In the genomic region with DNA sequence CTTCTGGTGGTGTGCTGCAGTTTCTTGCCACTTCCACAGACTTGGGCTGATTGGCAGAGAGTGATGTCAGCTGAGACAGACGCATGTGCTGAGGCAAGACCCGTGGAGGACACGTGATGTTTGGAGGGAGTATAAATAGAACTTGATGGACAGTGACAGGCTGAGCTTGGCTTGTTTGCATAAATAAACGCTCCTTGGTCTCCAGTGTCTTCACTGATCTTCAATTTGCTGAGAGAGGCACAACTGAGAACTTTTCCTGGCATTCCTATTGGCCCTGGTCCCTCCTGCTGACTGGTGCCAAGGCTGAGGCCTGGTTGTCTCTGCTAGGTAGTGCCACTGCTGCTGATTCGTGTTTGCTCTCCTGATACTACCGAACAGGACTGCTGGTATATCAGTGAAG, we compare ENCODE assay signal across 21 mouse cellular contexts.
A peak's percentile ranks its signal among the peaks of the same experiment; 100 is the strongest.
DNase-seq lines count a peak whose midpoint lies in the region; TF ChIP-seq lines count a peak whose summit lies in the region.
"Had no signal": no experiment of that assay in that cellular context is flagged by ENCODE, and none has a peak within 500 bp of the region (broad histone marks: within the 10 kb centered on the region; RNA-seq: fewer than 3 reads in every experiment).

No protein-coding gene starts in this region.

- no peak overlapping the region for H3ac ChIP-seq in myocyte (ENCODE audit: control insufficient read depth, insufficient read length)

- TF ChIP-seq POLR2A in myocyte (IDR thresholded peaks at IDR 0.05; ENCODE audit: insufficient read length, low read depth), result no peak

- H3K79me2 ChIP-seq in myocyte (ENCODE audit: control insufficient read depth, insufficient read depth), result no peaks in the 10 kb centered on the region

- no peak overlapping the region for H3K4me3 ChIP-seq in myocyte
- H3K4me3 ChIP-seq: embryonic facial prominence, embryonic 12.5 days; embryonic facial prominence, embryonic 15.5 days; heart, adult 2 months; hindbrain, embryonic 12.5 days; hindbrain, embryonic 15.5 days had no signal

- peak; percentile 2 for DNase-seq in gastrocnemius, adult 18-20 months (ENCODE audit: low spot score)
- no peak for DNase-seq in gastrocnemius, postnatal 36 days
- peak; percentile 13 for DNase-seq in kidney, adult 9 months
- DNase-seq in kidney, adult 18-20 months, result no peak
- DNase-seq in gastrocnemius, postnatal 10 days, result peak; percentile 11
- DNase-seq in cerebellum, postnatal 10 days, result no peak
- DNase-seq in right cerebral cortex, adult 2 months (ENCODE audit: low spot score in 2 of 2), result no peak
- DNase-seq: adrenal gland, adult 2 months; adrenal gland, postnatal 14 days; cerebellum, adult 11-12 months; cerebellum, adult 8-10 months; cerebellum, postnatal 14 days; forebrain, postnatal 0 days; heart, adult 2 months had no signal

- H3K27me3 ChIP-seq in myocyte (ENCODE audit: control insufficient read depth, insufficient read depth, insufficient read length), result no peaks in the 10 kb centered on the region
- H3K27me3 ChIP-seq: embryonic facial prominence, embryonic 12.5 days; embryonic facial prominence, embryonic 15.5 days; hindbrain, embryonic 12.5 days; hindbrain, embryonic 15.5 days had no signal

- no peaks in the 10 kb centered on the region for H3K36me3 ChIP-seq in myocyte (ENCODE audit: control insufficient read depth, insufficient read depth)
- H3K36me3 ChIP-seq: embryonic facial prominence, embryonic 12.5 days; embryonic facial prominence, embryonic 15.5 days; G1E; hindbrain, embryonic 12.5 days; hindbrain, embryonic 15.5 days had no signal

- no peak overlapping the region for H3K4me2 ChIP-seq in myocyte (ENCODE audit: low read depth)
- H3K4me2 ChIP-seq: embryonic facial prominence, embryonic 12.5 days; embryonic facial prominence, embryonic 15.5 days; heart, embryonic 11.5 days; hindbrain, embryonic 12.5 days; hindbrain, embryonic 15.5 days had no signal

- intact Hi-C loops in gastrocnemius, postnatal 36 days (cut with DNase I), result no loop called here

TF ChIP-seq in myocyte, 11 proteins besides CTCF, POLR2A, EP300 and RAD21:
- TF ChIP-seq POLR2AphosphoS2 (IDR thresholded peaks at IDR 0.05; ENCODE audit: insufficient read length, low read depth), result no peak
- TF ChIP-seq MYOG (IDR thresholded peaks at IDR 0.05; ENCODE audit: control insufficient read depth in 1 of 3, insufficient read depth in 1 of 3, insufficient read length in 2 of 3, low read depth in 2 of 3), result no peak
- TF ChIP-seq TCF3 (IDR thresholded peaks at IDR 0.05; ENCODE audit: insufficient read length, low read depth), result no peak
- peak; percentile 32 for TF ChIP-seq USF1 (IDR thresholded peaks at IDR 0.05; ENCODE audit: low read depth)
TF ChIP-seq in myocyte: peak in this region for 1.

Comparison
In these comparisons a context has a peak if more than half of its experiments do, and no peak if none do; other contexts are left out.
1. DNase-seq: peak in gastrocnemius, adult 18-20 months (single experiment), kidney, adult 9 months (single experiment) and gastrocnemius, postnatal 10 days (single experiment); none in gastrocnemius, postnatal 36 days (0 of 2), kidney, adult 18-20 months (single experiment), cerebellum, postnatal 10 days (0 of 2) and right cerebral cortex, adult 2 months (0 of 2).